Mouse (Mus musculus): ENCODE results near the gene Arl9.
"Not testable (repeated sequence)": the region's sequence is repeated elsewhere in the genome, so short reads cannot be mapped to it uniquely, and the experiment has no call there.

Gene Arl9

GRCm38 (mm10) chr5:77015544-77016482 is 12.0 kb downstream of the Arl9 start, which contains the start of gene Thegl:
TSS of gene Thegl (plus strand) at chr5:77016023.
- peak; percentile 75 for DNase-seq (ENCODE audit: low spot score)

DNA sequence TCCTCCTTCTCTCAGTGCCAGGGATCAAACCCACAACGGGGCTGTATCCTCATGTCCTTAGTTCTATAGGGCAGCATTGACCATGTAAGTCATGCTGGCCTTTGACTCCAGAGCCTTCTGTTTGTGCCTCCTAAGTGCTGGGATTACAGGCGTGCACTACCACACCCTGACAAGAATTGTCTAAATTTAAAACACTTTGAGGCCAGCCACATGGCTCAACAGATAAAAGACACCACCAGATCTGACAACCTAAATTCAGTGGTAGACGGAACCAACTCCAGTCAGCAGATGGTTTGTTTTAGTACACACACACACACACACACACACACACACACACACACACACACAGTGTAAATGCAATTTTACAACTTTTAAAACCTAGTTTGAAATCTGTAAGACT is 24.2 kb downstream of the Arl9 start:
- DNase-seq (ENCODE audit: low spot score) = no peak

GRCm38 (mm10) chr5:77029735-77030134 is 25.9 kb downstream of the Arl9 start:
- peak; percentile 49 for DNase-seq (ENCODE audit: low spot score)

- not testable (repeated sequence) for DNase-seq (ENCODE audit: low spot score)
Observed at GRCm38 (mm10) chr5:77035101-77035500, 31.2 kb downstream of the Arl9 start.

GRCm38 (mm10) chr5:77038451-77038850 is 34.6 kb downstream of the Arl9 start:
- DNase-seq (ENCODE audit: low spot score) = no peak

GRCm38 (mm10) chr5:77039391-77039790 is 35.5 kb downstream of the Arl9 start:
- no peak for DNase-seq (ENCODE audit: low spot score)

GRCm38 (mm10) chr5:77044362-77044761 is 40.5 kb downstream of the Arl9 start:
- DNase-seq (ENCODE audit: low spot score) = no peak

DNA sequence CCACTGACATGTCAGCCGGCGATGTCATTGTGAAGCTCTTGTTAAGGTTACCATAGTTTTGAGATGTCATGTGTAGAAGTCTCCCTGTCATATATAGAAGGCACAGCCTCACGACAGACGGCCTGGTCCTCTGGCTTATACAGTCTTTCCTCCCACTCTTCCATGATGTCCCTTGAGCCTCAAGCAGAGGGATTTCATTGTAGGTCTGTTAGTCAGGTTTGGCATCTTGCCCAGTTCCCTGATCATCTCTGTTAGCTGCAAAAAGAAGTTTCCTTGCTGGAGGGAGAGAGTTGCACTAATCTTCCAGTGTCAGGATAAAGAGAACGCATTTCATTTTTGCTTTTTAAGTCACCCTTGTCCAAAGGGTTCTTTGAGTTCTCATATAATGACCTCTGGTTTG is 48.8 kb downstream of the Arl9 start:
- DNase-seq (ENCODE audit: low spot score) = no peak

- DNase-seq (ENCODE audit: low spot score) = no peak
Observed at GRCm38 (mm10) chr5:77056881-77057440, 53.1 kb downstream of the Arl9 start.
